Mouse (Mus musculus) stomach, postnatal 0 days (tissue): ENCODE data around the gene Ank3.
A peak's percentile ranks its signal among the peaks of the same experiment; 100 is the strongest.

ENCODE experiments used
- CTCF ChIP-seq: IDR thresholded peaks from 2 replicates; pipeline ENCODE4 v1.5.1; 2016; ENCODE audit warnings: antibody characterized with exemption, low read depth, mild to moderate bottlenecking, moderate library complexity
- EP300 ChIP-seq: optimal IDR thresholded peaks from 2 replicates; pipeline ENCODE3; 2016; ENCODE audit warnings: antibody characterized with exemption

- peak; percentile 80 for TF ChIP-seq CTCF
- TF ChIP-seq EP300 = no peak
These were observed 491.2 kb downstream of the Ank3 start for GRCm38 (mm10) chr10:69889779-69890178.
